Mouse (Mus musculus): ENCODE measurements around the gene Mgat5b. TPM values are rescaled to one million over a fixed set of nuclear protein-coding genes. Genes with fewer than 3 reads are reported as not detected.
A peak's percentile ranks its signal among the peaks of the same experiment; 100 is the strongest.

Mgat5b gene
- polyA plus RNA-seq, 1 experiment: 9.3 TPM

- TF ChIP-seq POLR2A (IDR thresholded peaks at IDR 0.05; ENCODE audit: insufficient read depth, low read length) (no peak), CTCF (IDR thresholded peaks at IDR 0.05; ENCODE audit: low read depth, low read length) (no peak), EP300 (IDR thresholded peaks at IDR 0.05; ENCODE audit: insufficient read depth, low read depth, low read length) (no peak)
Measured at GRCm38 (mm10) chr11:116914267-116914885, 4.3 kb upstream of the Mgat5b start.

GRCm38 (mm10) chr11:116915241-116915640 lies 3.4 kb upstream of the Mgat5b start:
- no peak for TF ChIP-seq CTCF (IDR thresholded peaks at IDR 0.05; ENCODE audit: low read depth, low read length)
- no peak for TF ChIP-seq POLR2A (IDR thresholded peaks at IDR 0.05; ENCODE audit: insufficient read depth, low read length)
- no peak for TF ChIP-seq EP300 (IDR thresholded peaks at IDR 0.05; ENCODE audit: insufficient read depth, low read depth, low read length)
- Histone ChIP-seq H3K36me3 (ENCODE audit: control insufficient read depth, insufficient read depth, low read length, poor library complexity, severe bottlenecking) (no peaks in the 10 kb centered on the region), H3K4me1 (ENCODE audit: control insufficient read depth, insufficient read depth, low read length) (peaks cover 3% of the 10 kb centered on the region), H3K4me3 (ENCODE audit: low read depth, low read length) (no peak overlapping the region), H3K27ac (ENCODE audit: insufficient read depth, low read length) (no peak overlapping the region), H3K27me3 (ENCODE audit: control insufficient read depth, insufficient read depth, low read length, poor library complexity, severe bottlenecking) (no peaks in the 10 kb centered on the region), H3K9ac (ENCODE audit: low read depth, poor library complexity, severe bottlenecking) (no peak overlapping the region), H3K9me3 (replicated peaks; ENCODE audit: control insufficient read depth, insufficient read depth, low read length, poor library complexity, severe bottlenecking) (no peaks in the 10 kb centered on the region)

More at GRCm38 (mm10) chr11:116914267-116914885, 4.3 kb upstream of the Mgat5b start:
- H3K9me3 ChIP-seq (replicated peaks; ENCODE audit: control insufficient read depth, insufficient read depth, low read length, poor library complexity, severe bottlenecking): no peaks in the 10 kb centered on the region
- no peaks in the 10 kb centered on the region for H3K36me3 ChIP-seq (ENCODE audit: control insufficient read depth, insufficient read depth, low read length, poor library complexity, severe bottlenecking)
- H3K27me3 ChIP-seq (ENCODE audit: control insufficient read depth, insufficient read depth, low read length, poor library complexity, severe bottlenecking): no peaks in the 10 kb centered on the region
- H3K4me1 ChIP-seq (ENCODE audit: control insufficient read depth, insufficient read depth, low read length): peaks cover 3% of the 10 kb centered on the region
- H3K9ac ChIP-seq (ENCODE audit: low read depth, poor library complexity, severe bottlenecking): no peak overlapping the region
- H3K27ac ChIP-seq (ENCODE audit: insufficient read depth, low read length): no peak overlapping the region
- no peak overlapping the region for H3K4me3 ChIP-seq (ENCODE audit: low read depth, low read length)

- no peaks in the 10 kb centered on the region for H3K27me3 ChIP-seq (ENCODE audit: control insufficient read depth, insufficient read depth, low read length, poor library complexity, severe bottlenecking)
- no peaks in the 10 kb centered on the region for H3K36me3 ChIP-seq (ENCODE audit: control insufficient read depth, insufficient read depth, low read length, poor library complexity, severe bottlenecking)
- H3K4me1 ChIP-seq (ENCODE audit: control insufficient read depth, insufficient read depth, low read length): peaks cover 3% of the 10 kb centered on the region
- H3K9me3 ChIP-seq (replicated peaks; ENCODE audit: control insufficient read depth, insufficient read depth, low read length, poor library complexity, severe bottlenecking): no peaks in the 10 kb centered on the region
- no peak for TF ChIP-seq EP300 (IDR thresholded peaks at IDR 0.05; ENCODE audit: insufficient read depth, low read depth, low read length)
- TF ChIP-seq POLR2A (IDR thresholded peaks at IDR 0.05; ENCODE audit: insufficient read depth, low read length): no peak
- no peak for TF ChIP-seq CTCF (IDR thresholded peaks at IDR 0.05; ENCODE audit: low read depth, low read length)
- H3K9ac ChIP-seq (ENCODE audit: low read depth, poor library complexity, severe bottlenecking): no peak overlapping the region
- H3K4me3 ChIP-seq (ENCODE audit: low read depth, low read length): no peak overlapping the region
- H3K27ac ChIP-seq (ENCODE audit: insufficient read depth, low read length): no peak overlapping the region
Measured at GRCm38 (mm10) chr11:116917361-116917760, 1.3 kb upstream of the Mgat5b start.

GRCm38 (mm10) chr11:116919186-116920020 lies 740 bp downstream of the Mgat5b start:
- Histone ChIP-seq H3K27me3 (ENCODE audit: control insufficient read depth, insufficient read depth, low read length, poor library complexity, severe bottlenecking) (no peaks in the 10 kb centered on the region), H3K9ac (ENCODE audit: low read depth, poor library complexity, severe bottlenecking) (peak overlapping the region; percentile 91), H3K27ac (ENCODE audit: insufficient read depth, low read length) (no peak overlapping the region), H3K4me3 (ENCODE audit: low read depth, low read length) (peak overlapping the region; percentile 78), H3K4me1 (ENCODE audit: control insufficient read depth, insufficient read depth, low read length) (no peaks in the 10 kb centered on the region), H3K9me3 (replicated peaks; ENCODE audit: control insufficient read depth, insufficient read depth, low read length, poor library complexity, severe bottlenecking) (no peaks in the 10 kb centered on the region), H3K36me3 (ENCODE audit: control insufficient read depth, insufficient read depth, low read length, poor library complexity, severe bottlenecking) (no peaks in the 10 kb centered on the region)
- TF ChIP-seq CTCF (IDR thresholded peaks at IDR 0.05; ENCODE audit: low read depth, low read length): no peak
- no peak for TF ChIP-seq EP300 (IDR thresholded peaks at IDR 0.05; ENCODE audit: insufficient read depth, low read depth, low read length)
- TF ChIP-seq POLR2A (IDR thresholded peaks at IDR 0.05; ENCODE audit: insufficient read depth, low read length): no peak

- no peak overlapping the region for H3K9ac ChIP-seq (ENCODE audit: low read depth, poor library complexity, severe bottlenecking)
- H3K36me3 ChIP-seq (ENCODE audit: control insufficient read depth, insufficient read depth, low read length, poor library complexity, severe bottlenecking): no peaks in the 10 kb centered on the region
- no peaks in the 10 kb centered on the region for H3K27me3 ChIP-seq (ENCODE audit: control insufficient read depth, insufficient read depth, low read length, poor library complexity, severe bottlenecking)
- H3K4me1 ChIP-seq (ENCODE audit: control insufficient read depth, insufficient read depth, low read length): no peaks in the 10 kb centered on the region
- no peak for TF ChIP-seq EP300 (IDR thresholded peaks at IDR 0.05; ENCODE audit: insufficient read depth, low read depth, low read length)
- TF ChIP-seq POLR2A (IDR thresholded peaks at IDR 0.05; ENCODE audit: insufficient read depth, low read length): no peak
- H3K27ac ChIP-seq (ENCODE audit: insufficient read depth, low read length): no peak overlapping the region
- no peaks in the 10 kb centered on the region for H3K9me3 ChIP-seq (replicated peaks; ENCODE audit: control insufficient read depth, insufficient read depth, low read length, poor library complexity, severe bottlenecking)
- H3K4me3 ChIP-seq (ENCODE audit: low read depth, low read length): no peak overlapping the region
Measured at GRCm38 (mm10) chr11:116920746-116921145, 2.1 kb downstream of the Mgat5b start.

GRCm38 (mm10) chr11:116922058-116922457 lies 3.4 kb downstream of the Mgat5b start:
- TF ChIP-seq POLR2A (IDR thresholded peaks at IDR 0.05; ENCODE audit: insufficient read depth, low read length) (no peak), EP300 (IDR thresholded peaks at IDR 0.05; ENCODE audit: insufficient read depth, low read depth, low read length) (no peak), CTCF (IDR thresholded peaks at IDR 0.05; ENCODE audit: low read depth, low read length) (no peak)
- no peaks in the 10 kb centered on the region for H3K27me3 ChIP-seq (ENCODE audit: control insufficient read depth, insufficient read depth, low read length, poor library complexity, severe bottlenecking)
- H3K4me1 ChIP-seq (ENCODE audit: control insufficient read depth, insufficient read depth, low read length): no peaks in the 10 kb centered on the region

More at GRCm38 (mm10) chr11:116922058-116922457, 3.4 kb downstream of the Mgat5b start:
- no peak overlapping the region for H3K27ac ChIP-seq (ENCODE audit: insufficient read depth, low read length)
- no peak overlapping the region for H3K9ac ChIP-seq (ENCODE audit: low read depth, poor library complexity, severe bottlenecking)
- no peaks in the 10 kb centered on the region for H3K36me3 ChIP-seq (ENCODE audit: control insufficient read depth, insufficient read depth, low read length, poor library complexity, severe bottlenecking)
- no peak overlapping the region for H3K4me3 ChIP-seq (ENCODE audit: low read depth, low read length)
- H3K9me3 ChIP-seq (replicated peaks; ENCODE audit: control insufficient read depth, insufficient read depth, low read length, poor library complexity, severe bottlenecking): no peaks in the 10 kb centered on the region
